Mouse (Mus musculus) bone marrow, adult 2 months (tissue): ENCODE measurements around the gene Atp4a.

ENCODE experiments used
- CTCF ChIP-seq: fragments of 200-500 bp; IDR thresholded peaks from 2 replicates; pipeline ENCODE4 v1.5.1; 2011; ENCODE audit warnings: low read length, control low read depth; ENCODE audit not compliant: control insufficient read depth, insufficient read depth
- POLR2A ChIP-seq: fragments of 200-500 bp; IDR thresholded peaks from 2 replicates; pipeline ENCODE4 v1.6.1; 2011; ENCODE audit warnings: low read depth, mild to moderate bottlenecking, control low read depth, low read length, borderline replicate concordance; ENCODE audit not compliant: control insufficient read depth

GRCm38 (mm10) chr7:30711942-30712341 lies at the start of gene Atp4a:
- no peak for TF ChIP-seq CTCF
- TF ChIP-seq POLR2A, result no peak
